Mouse (Mus musculus) lung, postnatal 0 days (tissue): ENCODE results near the gene Mast1.

Experiments used
- CTCF ChIP-seq: IDR thresholded peaks from 2 replicates; pipeline ENCODE4 v1.5.1; 2016; ENCODE audit warnings: antibody characterized with exemption, mild to moderate bottlenecking
- EP300 ChIP-seq: IDR thresholded peaks from 2 replicates; pipeline ENCODE4 v1.6.1; 2016; ENCODE audit warnings: antibody characterized with exemption, mild to moderate bottlenecking, control low read depth

- TF ChIP-seq EP300 (peak; percentile 53), CTCF (no peak)
Observed at GRCm38 (mm10) chr8:84966603-84967002, 29.4 kb upstream of the Mast1 start.
